Mouse (Mus musculus): ENCODE measurements around the gene Gm49361.

Gm49361 gene

GRCm38 (mm10) chr14:57730527-57730926, 15.4 kb downstream of the Gm49361 start:
- DNase-seq (ENCODE audit: low read depth, low spot score), result no peak

- DNase-seq (ENCODE audit: low read depth, low spot score), result no peak
These were observed 15.9 kb downstream of the Gm49361 start for GRCm38 (mm10) chr14:57729975-57730499.

- no peak for DNase-seq (ENCODE audit: low read depth, low spot score)
These were observed 16.5 kb downstream of the Gm49361 start for GRCm38 (mm10) chr14:57729364-57729763.

- no peak for DNase-seq (ENCODE audit: low read depth, low spot score)
These were observed 19.7 kb downstream of the Gm49361 start for GRCm38 (mm10) chr14:57726172-57726571.

- DNase-seq (ENCODE audit: low read depth, low spot score), result no peak
These were observed 21.4 kb downstream of the Gm49361 start for GRCm38 (mm10) chr14:57724473-57724872.

- DNase-seq (ENCODE audit: low read depth, low spot score), result no peak
These were observed 27.7 kb downstream of the Gm49361 start for GRCm38 (mm10) chr14:57718245-57718644.

- DNase-seq (ENCODE audit: low read depth, low spot score), result no peak
These were observed 29.2 kb downstream of the Gm49361 start for GRCm38 (mm10) chr14:57716601-57717245.

GRCm38 (mm10) chr14:57712884-57713283, 33.0 kb downstream of the Gm49361 start:
- no peak for DNase-seq (ENCODE audit: low read depth, low spot score)

GRCm38 (mm10) chr14:57711059-57711458, 34.8 kb downstream of the Gm49361 start:
- DNase-seq (ENCODE audit: low read depth, low spot score), result no peak

GRCm38 (mm10) chr14:57709171-57709570, 36.7 kb downstream of the Gm49361 start:
- DNase-seq (ENCODE audit: low read depth, low spot score), result no peak

- no peak for DNase-seq (ENCODE audit: low read depth, low spot score)
These were observed 37.3 kb downstream of the Gm49361 start for GRCm38 (mm10) chr14:57708580-57708979.

GRCm38 (mm10) chr14:57707100-57707893, 38.6 kb downstream of the Gm49361 start:
- no peak for DNase-seq (ENCODE audit: low read depth, low spot score)

GRCm38 (mm10) chr14:57706760-57707099, 39.2 kb downstream of the Gm49361 start:
- DNase-seq (ENCODE audit: low read depth, low spot score), result no peak

GRCm38 (mm10) chr14:57705759-57706158, 40.1 kb downstream of the Gm49361 start:
- DNase-seq (ENCODE audit: low read depth, low spot score), result no peak

- DNase-seq (ENCODE audit: low read depth, low spot score), result no peak
These were observed 40.8 kb downstream of the Gm49361 start for GRCm38 (mm10) chr14:57705075-57705474.

GRCm38 (mm10) chr14:57701915-57702477, 43.9 kb downstream of the Gm49361 start:
- DNase-seq (ENCODE audit: low read depth, low spot score), result no peak

GRCm38 (mm10) chr14:57699461-57699970, 46.4 kb downstream of the Gm49361 start:
- DNase-seq (ENCODE audit: low read depth, low spot score), result no peak

GRCm38 (mm10) chr14:57699016-57699415, 46.9 kb downstream of the Gm49361 start:
- no peak for DNase-seq (ENCODE audit: low read depth, low spot score)

- no peak for DNase-seq (ENCODE audit: low read depth, low spot score)
These were observed 49.8 kb downstream of the Gm49361 start for GRCm38 (mm10) chr14:57696066-57696465.

- no peak for DNase-seq (ENCODE audit: low read depth, low spot score)
These were observed 50.4 kb downstream of the Gm49361 start for GRCm38 (mm10) chr14:57695550-57695949.

- DNase-seq (ENCODE audit: low read depth, low spot score), result no peak
These were observed 51.7 kb downstream of the Gm49361 start for GRCm38 (mm10) chr14:57694246-57694645.

- DNase-seq (ENCODE audit: low read depth, low spot score), result no peak
These were observed 53.3 kb downstream of the Gm49361 start for GRCm38 (mm10) chr14:57692517-57693130.

Measured in brain, embryonic 18.5 days (tissue).